Mouse (Mus musculus) stomach, embryonic 16.5 days (tissue): ENCODE measurements at regions not wholly inside any gene's neighbourhood (a gene's known extent, or its start where the extent isn't known, plus 50 kb on each side); places are given as distances from the start of the nearest gene placed in this dataset.

Experiments used
- ATAC-seq: fragments of 200-750 bp; cut with Nextera tagmentation; 2 replicates; pipeline ENCODE4 v1.8.0; 2017; ENCODE audit warnings: moderate number of reproducible peaks, moderate TSS enrichment; ENCODE audit not compliant: insufficient read depth, low FRiP score
- H3K27ac ChIP-seq: fragments of 300-500 bp; sonication (generic); 2 replicates; pipeline ENCODE4 v1.5.1; 2014; ENCODE audit warnings: low read length
- H3K27me3 ChIP-seq: fragments of 300-500 bp; sonication (generic); 2 replicates; pipeline ENCODE4 v1.6.1; 2014; ENCODE audit warnings: low read length, control low read depth, mixed read lengths; ENCODE audit not compliant: control insufficient read depth, insufficient read depth
- H3K36me3 ChIP-seq: fragments of 300-500 bp; sonication (generic); 2 replicates; pipeline ENCODE4 v1.6.1; 2014; ENCODE audit warnings: low read length; ENCODE audit not compliant: control insufficient read depth, insufficient read depth
- H3K4me1 ChIP-seq: fragments of 300-500 bp; sonication (generic); 2 replicates; pipeline ENCODE4 v1.6.1; 2014; ENCODE audit warnings: low read length, control low read depth, mixed read lengths; ENCODE audit not compliant: control insufficient read depth, insufficient read depth
- H3K4me2 ChIP-seq: fragments of 300-500 bp; sonication (generic); 2 replicates; pipeline ENCODE4 v1.6.1; 2014; ENCODE audit warnings: low read depth, low read length, mixed read lengths
- H3K4me3 ChIP-seq: fragments of 300-500 bp; sonication (generic); replicated peaks from 2 replicates; pipeline ENCODE4 v1.5.1; 2014; ENCODE audit warnings: mild to moderate bottlenecking, low read length
- H3K9ac ChIP-seq: fragments of 300-500 bp; sonication (generic); 2 replicates; pipeline ENCODE4 v1.6.1; 2014; ENCODE audit warnings: low read length
- H3K9me3 ChIP-seq: fragments of 300-500 bp; sonication (generic); replicated peaks from 2 replicates; pipeline ENCODE4 v1.6.1; 2016; ENCODE audit warnings: low read length, control low read depth; ENCODE audit not compliant: control insufficient read depth
- WGBS: fragments of 180-500 bp; shearing (Covaris S2); extraction: QIAGEN DNeasy Blood & Tissue Kit; methylation state at CpG from one replicate; pipeline ENCODE4 v1.1.7; 2014; 5-methylcytosine and 5-hydroxymethylcytosine counted together

DNA sequence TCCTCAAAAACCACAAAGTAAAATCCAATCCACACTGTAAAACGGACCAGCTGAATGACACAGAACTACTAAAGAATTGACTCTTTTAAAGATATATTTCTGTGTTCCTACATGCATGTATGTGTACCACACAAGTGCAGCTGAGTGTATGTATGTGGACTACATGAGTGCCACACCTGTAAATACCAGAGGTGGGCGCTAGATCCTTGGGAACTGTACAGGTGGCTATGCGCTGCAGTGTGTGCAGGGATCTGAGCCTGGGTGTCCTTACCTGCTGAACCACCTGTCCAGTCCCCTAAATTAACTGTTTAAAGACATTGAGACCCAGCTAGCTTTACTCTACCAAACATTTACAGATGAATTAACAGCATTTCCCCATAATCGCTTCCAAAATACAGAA, 546.6 kb downstream of the Cbln4 start:
- H3K36me3 ChIP-seq, result no peaks in the 10 kb centered on the region
- no peaks in the 10 kb centered on the region for H3K9me3 ChIP-seq
- WGBS, result 68% methylated on average over 4 of the region's 4 CpGs
- no peak overlapping the region for H3K27ac ChIP-seq
- ATAC-seq, result no peak
- H3K4me2 ChIP-seq, result no peak overlapping the region
- no peak overlapping the region for H3K4me3 ChIP-seq
- H3K9ac ChIP-seq, result no peak overlapping the region
- H3K4me1 ChIP-seq, result no peaks in the 10 kb centered on the region
- no peaks in the 10 kb centered on the region; the same call in 1 of the 2 replicates for H3K27me3 ChIP-seq

DNA sequence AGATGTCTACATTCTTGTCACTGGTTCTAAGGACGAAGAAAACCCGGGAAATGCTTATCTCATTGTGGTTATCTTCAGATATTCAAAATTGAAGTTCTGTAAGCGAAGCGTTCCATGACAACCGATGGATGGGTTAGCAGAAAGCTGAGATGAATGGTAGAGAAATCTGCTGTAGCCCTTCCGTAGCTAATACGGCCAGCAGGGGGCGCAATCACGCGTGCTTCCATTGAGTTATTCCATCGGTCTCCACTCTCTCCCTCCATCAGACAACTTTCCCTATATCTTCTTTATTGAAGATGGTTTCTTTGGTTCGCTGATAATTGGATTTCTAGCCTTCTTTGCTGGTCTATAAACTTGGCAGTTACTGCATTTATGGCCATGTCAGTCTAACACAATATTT, 549.5 kb downstream of the Cbln4 start:
- Histone ChIP-seq H3K4me3 (no peak overlapping the region), H3K9me3 (no peaks in the 10 kb centered on the region), H3K36me3 (no peaks in the 10 kb centered on the region), H3K27me3 (no peaks in the 10 kb centered on the region; the same call in 1 of the 2 replicates), H3K9ac (no peak overlapping the region), H3K27ac (no peak overlapping the region), H3K4me1 (no peaks in the 10 kb centered on the region), H3K4me2 (no peak overlapping the region)
- no peak for ATAC-seq
- WGBS, result 36% methylated on average over 12 of the region's 12 CpGs

DNA sequence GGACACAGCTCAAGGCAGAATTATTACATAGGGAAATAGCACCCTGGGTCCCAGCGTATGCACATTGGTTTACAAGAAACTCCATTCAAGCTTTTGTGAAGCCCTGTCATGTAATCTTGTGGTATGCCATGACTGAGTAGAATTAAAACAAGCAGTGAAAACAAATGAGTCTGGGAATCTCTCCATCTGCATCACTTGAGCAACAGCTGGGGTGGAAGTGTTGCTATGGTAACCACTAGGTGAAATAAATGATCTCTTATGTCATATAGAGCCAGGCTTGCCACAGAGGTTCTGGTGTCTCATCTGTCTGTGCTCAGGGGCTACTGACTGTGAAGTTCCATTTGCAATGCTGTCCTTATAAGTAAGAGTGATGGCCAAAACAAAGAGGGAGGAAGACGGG, 556.0 kb downstream of the Cbln4 start:
- Histone ChIP-seq H3K36me3 (no peaks in the 10 kb centered on the region), H3K9me3 (no peaks in the 10 kb centered on the region), H3K27ac (no peak overlapping the region), H3K4me1 (no peaks in the 10 kb centered on the region), H3K27me3 (no peaks in the 10 kb centered on the region), H3K9ac (no peak overlapping the region), H3K4me2 (no peak overlapping the region), H3K4me3 (no peak overlapping the region)
- ATAC-seq, result no peak
- WGBS, result 48% methylated on average over 2 of the region's 2 CpGs

DNA sequence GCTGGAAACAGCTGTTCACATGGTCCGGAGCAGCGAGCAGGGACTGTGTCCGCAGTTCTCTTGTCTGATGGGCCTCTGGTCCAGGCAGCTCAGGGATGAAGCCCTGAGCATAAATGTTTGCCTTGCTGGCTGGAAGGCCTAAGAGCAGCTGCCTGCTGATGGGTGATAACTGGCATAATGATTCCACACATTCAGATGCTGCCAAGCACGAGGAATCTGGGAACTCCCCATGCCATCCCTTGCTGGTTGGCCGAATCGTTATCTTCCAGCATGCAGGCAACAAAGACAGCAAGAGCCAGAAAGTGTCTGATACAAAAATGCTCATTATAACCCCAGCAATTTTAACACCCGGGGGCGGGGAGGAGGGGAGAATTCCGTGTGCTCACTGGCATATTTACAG, 590.0 kb downstream of the Cbln4 start:
- ATAC-seq, result no peak
- H3K9ac ChIP-seq, result no peak overlapping the region
- H3K27ac ChIP-seq, result no peak overlapping the region
- no peaks in the 10 kb centered on the region for H3K4me1 ChIP-seq
- H3K27me3 ChIP-seq, result no peaks in the 10 kb centered on the region
- H3K4me3 ChIP-seq, result no peak overlapping the region
- H3K4me2 ChIP-seq, result no peak overlapping the region
- 0 out of 2 replicates have a peak, but pooled peaks cover 3% of the 10 kb centered on the region for H3K9me3 ChIP-seq
- WGBS, result 58% methylated on average over 9 of the region's 9 CpGs
- no peaks in the 10 kb centered on the region for H3K36me3 ChIP-seq

DNA sequence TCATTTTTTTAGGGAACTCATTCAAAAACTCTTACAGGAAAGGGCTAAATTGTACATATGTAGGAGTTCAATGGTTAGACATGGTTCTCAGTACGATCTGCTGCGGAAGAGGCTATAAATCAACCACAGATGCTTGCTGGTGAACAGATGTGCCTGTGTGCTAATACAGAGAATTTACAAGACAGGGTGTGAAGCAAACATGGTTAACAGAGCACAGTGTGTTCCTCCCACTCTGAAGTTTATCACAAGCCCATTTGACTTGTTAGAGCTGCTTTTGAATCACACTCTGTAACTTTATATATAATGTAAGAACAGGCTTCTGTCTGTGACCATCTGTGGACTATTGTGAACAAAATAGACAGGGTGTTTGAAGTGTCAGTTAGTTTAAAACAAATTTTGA, 637.2 kb downstream of the Cbln4 start:
- WGBS, result 62% methylated on average over 2 of the region's 2 CpGs

DNA sequence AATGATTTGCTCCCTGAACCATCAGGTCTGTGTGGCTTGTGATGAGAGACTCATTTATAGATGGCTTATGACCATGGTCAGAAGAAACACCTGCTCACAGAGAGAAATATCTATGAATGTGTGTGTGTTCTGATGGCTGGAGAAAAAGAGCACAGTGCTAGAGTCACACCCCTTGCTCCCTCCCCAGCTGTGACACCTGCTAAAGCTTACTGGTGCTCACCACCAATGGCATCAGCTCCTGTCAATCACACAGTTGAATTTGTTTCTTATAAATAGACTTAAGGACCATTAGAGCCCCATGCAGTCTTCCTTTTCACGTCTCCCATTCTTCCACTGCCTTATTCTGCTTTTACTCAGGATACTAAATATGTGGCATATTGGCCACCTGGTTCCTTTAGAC, 654.3 kb downstream of the Cbln4 start:
- Histone ChIP-seq H3K9me3 (no peaks in the 10 kb centered on the region), H3K36me3 (no peaks in the 10 kb centered on the region), H3K4me3 (no peak overlapping the region), H3K27me3 (no peaks in the 10 kb centered on the region), H3K9ac (no peak overlapping the region), H3K4me2 (no peak overlapping the region), H3K27ac (no peak overlapping the region), H3K4me1 (no peaks in the 10 kb centered on the region)
- ATAC-seq, result no peak
- 43% methylated on average over 1 of the region's 1 CpGs for WGBS

More for the DNA sequence above, 637.2 kb downstream of the Cbln4 start:
- no peaks in the 10 kb centered on the region for H3K4me1 ChIP-seq
- H3K4me2 ChIP-seq, result no peak overlapping the region
- H3K27me3 ChIP-seq, result no peaks in the 10 kb centered on the region
- no peak overlapping the region for H3K9ac ChIP-seq
- ATAC-seq, result no peak
- no peak overlapping the region for H3K4me3 ChIP-seq
- no peak overlapping the region for H3K27ac ChIP-seq
- no peaks in the 10 kb centered on the region for H3K36me3 ChIP-seq
- no peaks in the 10 kb centered on the region for H3K9me3 ChIP-seq

DNA sequence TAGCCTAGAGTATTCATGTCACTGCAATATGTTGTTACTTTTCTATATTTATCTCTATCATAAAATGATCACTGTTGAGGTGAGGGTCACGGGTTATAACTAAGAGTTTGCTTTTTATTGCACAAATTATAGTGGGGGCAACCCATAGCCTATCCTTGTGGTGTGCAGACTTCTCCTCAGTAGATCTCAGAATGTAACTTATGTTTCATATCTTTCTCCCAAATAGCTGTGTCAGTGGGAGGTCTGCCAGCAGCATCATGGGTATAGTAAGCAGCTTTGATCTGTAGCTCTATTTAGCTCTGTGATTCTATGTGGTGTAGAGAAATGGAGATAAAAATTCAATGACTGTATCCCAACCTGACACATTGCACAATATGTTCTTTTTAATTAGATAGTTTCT, 641.9 kb downstream of the Dok5 start:
- Histone ChIP-seq H3K4me1 (no peaks in the 10 kb centered on the region), H3K36me3 (no peaks in the 10 kb centered on the region), H3K9me3 (no peaks in the 10 kb centered on the region), H3K4me3 (no peak overlapping the region), H3K9ac (no peak overlapping the region), H3K27ac (no peak overlapping the region), H3K27me3 (no peaks in the 10 kb centered on the region), H3K4me2 (no peak overlapping the region)
- no peak for ATAC-seq
- WGBS, result 70% methylated on average over 1 of the region's 1 CpGs

DNA sequence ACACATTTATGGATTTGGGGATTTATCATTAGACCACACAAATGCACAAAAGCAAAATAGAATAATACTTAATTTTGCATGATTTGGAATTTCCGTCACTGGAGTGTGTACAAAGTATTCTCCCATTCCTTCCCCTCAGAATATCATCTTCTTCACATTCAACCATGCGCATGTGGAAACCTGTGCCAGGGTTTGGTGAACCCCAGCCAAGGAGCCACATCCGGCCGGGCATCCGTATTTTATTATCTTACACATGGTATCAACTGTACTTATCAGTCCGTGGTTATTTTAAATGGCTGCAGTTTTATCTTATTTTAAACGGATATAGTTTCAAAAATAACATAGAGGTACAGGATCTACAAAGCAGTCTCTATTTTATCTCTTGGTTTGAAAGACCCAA, 641.4 kb downstream of the Dok5 start:
- WGBS, result 78% methylated on average over 7 of the region's 7 CpGs
- Histone ChIP-seq H3K9ac (no peak overlapping the region), H3K27me3 (no peaks in the 10 kb centered on the region)

DNA sequence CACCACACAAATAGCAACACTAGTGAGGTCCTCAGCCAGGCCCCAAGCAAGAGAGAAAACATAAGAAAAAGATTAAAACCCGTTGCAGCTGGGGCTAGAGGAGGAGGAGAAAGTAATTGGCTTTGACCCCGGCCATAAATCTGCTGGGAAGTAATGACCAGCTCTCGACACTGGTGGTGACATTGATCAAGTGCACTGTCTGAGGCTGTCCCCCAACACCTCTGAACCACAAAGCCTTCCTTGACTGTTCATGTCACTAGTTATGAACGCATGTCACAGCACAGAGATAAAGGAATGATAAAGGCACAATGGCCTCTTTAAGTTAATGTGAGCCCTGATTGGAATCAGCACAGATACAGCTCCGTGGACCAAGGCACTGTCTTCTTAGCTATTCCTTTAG, 640.1 kb downstream of the Dok5 start:
- Histone ChIP-seq H3K27me3 (no peaks in the 10 kb centered on the region), H3K4me3 (no peak overlapping the region), H3K36me3 (no peaks in the 10 kb centered on the region), H3K4me1 (no peaks in the 10 kb centered on the region), H3K9ac (no peak overlapping the region), H3K9me3 (no peaks in the 10 kb centered on the region), H3K27ac (no peak overlapping the region), H3K4me2 (no peak overlapping the region)
- no peak for ATAC-seq
- WGBS, result 35% methylated on average over 5 of the region's 5 CpGs

More for the DNA sequence above, 641.4 kb downstream of the Dok5 start:
- H3K9me3 ChIP-seq, result no peaks in the 10 kb centered on the region
- H3K36me3 ChIP-seq, result no peaks in the 10 kb centered on the region
- H3K4me3 ChIP-seq, result no peak overlapping the region
- H3K27ac ChIP-seq, result no peak overlapping the region
- ATAC-seq, result no peak
- H3K4me2 ChIP-seq, result no peak overlapping the region
- H3K4me1 ChIP-seq, result no peaks in the 10 kb centered on the region

DNA sequence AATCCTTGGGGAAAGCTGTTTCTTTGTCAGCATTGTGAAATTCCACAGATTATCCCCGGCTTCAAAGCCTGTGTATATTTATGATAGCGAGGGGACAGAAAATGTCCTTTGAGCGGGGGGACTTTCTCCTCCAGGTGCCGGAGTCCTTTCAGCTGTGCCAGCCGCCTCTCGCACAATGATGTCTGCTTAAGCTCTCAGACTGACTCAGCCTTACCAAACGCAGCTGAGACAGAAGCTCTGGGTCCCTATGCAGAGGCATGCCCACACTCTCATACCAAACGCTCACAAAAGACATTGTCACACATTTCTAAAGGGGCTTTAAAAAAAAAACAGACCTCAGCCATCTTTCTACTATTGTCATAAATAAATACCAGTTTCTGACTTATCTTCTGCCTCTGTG, 633.9 kb downstream of the Dok5 start:
- H3K27ac ChIP-seq, result no peak overlapping the region
- no peaks in the 10 kb centered on the region for H3K27me3 ChIP-seq

More for the DNA sequence above, 633.9 kb downstream of the Dok5 start:
- no peaks in the 10 kb centered on the region for H3K4me1 ChIP-seq
- H3K9ac ChIP-seq, result no peak overlapping the region
- ATAC-seq, result no peak
- H3K9me3 ChIP-seq, result no peaks in the 10 kb centered on the region
- H3K36me3 ChIP-seq, result no peaks in the 10 kb centered on the region
- no peak overlapping the region for H3K4me3 ChIP-seq
- peak overlapping the region; percentile 20; the same call in 1 of the 2 replicates for H3K4me2 ChIP-seq
- WGBS, result 27% methylated on average over 8 of the region's 8 CpGs
